Comparison of ENCODE assay signal across 11 mouse cellular contexts in genomic region chr19:11911021-11911420, GRCm38 (mm10). TPM values are rescaled to one million over a fixed set of nuclear protein-coding genes. Genes with fewer than 3 reads are reported as not detected.
DNase-seq lines count a peak whose midpoint lies in the region; ATAC-seq and TF ChIP-seq lines count a peak whose summit lies in the region.
"Had no signal": no experiment of that assay in that cellular context is flagged by ENCODE, and none has a peak within 500 bp of the region (broad histone marks: within the 10 kb centered on the region; RNA-seq: fewer than 3 reads in every experiment).

No protein-coding gene starts in this region.

- H3K4me2 ChIP-seq in heart, embryonic 16.5 days (ENCODE audit: low read depth, low read length), result peak overlapping the region; percentile 71
- peak overlapping the region; percentile 67 for H3K4me2 ChIP-seq in hindbrain, embryonic 11.5 days (replicated peaks; ENCODE audit: low read depth, low read length)
- peak overlapping the region; percentile 77 for H3K4me2 ChIP-seq in midbrain, embryonic 11.5 days

- H3K4me1 ChIP-seq in heart, embryonic 16.5 days (ENCODE audit: control insufficient read depth, insufficient read depth, low read length), result peaks cover 20% of the 10 kb centered on the region
- peaks cover 37% of the 10 kb centered on the region for H3K4me1 ChIP-seq in G1E (ENCODE audit: insufficient read depth, low read depth, low read length)
- H3K4me1 ChIP-seq in hindbrain, embryonic 11.5 days (replicated peaks; ENCODE audit: control insufficient read depth, insufficient read depth, low read length), result 0 out of 2 replicates have a peak, but pooled peaks cover 2% of the 10 kb centered on the region
- H3K4me1 ChIP-seq in midbrain, embryonic 11.5 days (ENCODE audit: control insufficient read depth, insufficient read depth, low read length), result peaks cover 8% of the 10 kb centered on the region

- TF ChIP-seq CTCF in G1E (IDR thresholded peaks at IDR 0.05; ENCODE audit: low read depth, low read length), result no peak

- H3K9ac ChIP-seq in heart, embryonic 16.5 days (ENCODE audit: low read length), result peak overlapping the region; percentile 84
- no peak overlapping the region for H3K9ac ChIP-seq in hindbrain, embryonic 11.5 days (ENCODE audit: low read depth, low read length)
- H3K9ac ChIP-seq in midbrain, embryonic 11.5 days (ENCODE audit: low read length), result peak overlapping the region; percentile 88; the same call in 1 of the 2 replicates

- no peaks in the 10 kb centered on the region for H3K9me3 ChIP-seq in heart, embryonic 16.5 days (replicated peaks; ENCODE audit: control insufficient read depth, low read length)
- no peaks in the 10 kb centered on the region for H3K9me3 ChIP-seq in G1E (replicated peaks)
- no peaks in the 10 kb centered on the region for H3K9me3 ChIP-seq in hindbrain, embryonic 11.5 days (ENCODE audit: control insufficient read depth, low read length)
- no peaks in the 10 kb centered on the region for H3K9me3 ChIP-seq in midbrain, embryonic 11.5 days (ENCODE audit: control insufficient read depth, low read length)

- WGBS in heart, embryonic 16.5 days, result 78% methylated on average over 5 of the region's 5 CpGs
- WGBS in hindbrain, embryonic 11.5 days, result 95% methylated on average over 5 of the region's 5 CpGs
- 93% methylated on average over 5 of the region's 5 CpGs for WGBS in midbrain, embryonic 11.5 days

- DNase-seq in heart, postnatal 25 days (ENCODE audit: low spot score), result no peak
- DNase-seq in G1E (ENCODE audit: low spot score), result no peak
- no peak for DNase-seq in hindbrain, embryonic 11.5 days (ENCODE audit: low spot score)
- DNase-seq in midbrain, embryonic 11.5 days (ENCODE audit: low spot score, missing footprints), result no peak
- DNase-seq in cerebellum, postnatal 14 days, result no peak
- no peak for DNase-seq in spleen, postnatal 10 days (ENCODE audit: low spot score in 2 of 2)
- no peak for DNase-seq in left cerebral cortex, postnatal 4 days

- peaks cover 6% of the 10 kb centered on the region for H3K36me3 ChIP-seq in heart, embryonic 16.5 days (ENCODE audit: control insufficient read depth, insufficient read depth)
- peaks cover 17% of the 10 kb centered on the region for H3K36me3 ChIP-seq in G1E (replicated peaks)
- no peaks in the 10 kb centered on the region for H3K36me3 ChIP-seq in hindbrain, embryonic 11.5 days (ENCODE audit: control insufficient read depth, insufficient read depth, low read length)
- H3K36me3 ChIP-seq in midbrain, embryonic 11.5 days (ENCODE audit: control insufficient read depth, insufficient read depth, low read length), result no peaks in the 10 kb centered on the region

- H3K27ac ChIP-seq in heart, embryonic 16.5 days (ENCODE audit: low read length), result peak overlapping the region; percentile 95
- H3K27ac ChIP-seq in hindbrain, embryonic 11.5 days (ENCODE audit: low read depth, low read length), result no peak overlapping the region
- no peak overlapping the region for H3K27ac ChIP-seq in midbrain, embryonic 11.5 days (ENCODE audit: low read depth, low read length)

- H3K4me3 ChIP-seq in heart, embryonic 16.5 days (ENCODE audit: low read length), result peak overlapping the region; percentile 74
- H3K4me3 ChIP-seq in G1E (ENCODE audit: low read depth, low read length), result peak overlapping the region; percentile 95; the same call in 1 of the 2 replicates
- H3K4me3 ChIP-seq in hindbrain, embryonic 11.5 days (ENCODE audit: low read depth, low read length), result peak overlapping the region; percentile 89; the same call in 1 of the 2 replicates
- peak overlapping the region; percentile 86 for H3K4me3 ChIP-seq in midbrain, embryonic 11.5 days (ENCODE audit: low read depth, low read length)

- no peak for ATAC-seq in heart, embryonic 16.5 days (replicated peaks; ENCODE audit: extremely low read depth, insufficient read depth, low FRiP score)
- ATAC-seq in G1E (ENCODE audit: extremely low read depth, insufficient number of reproducible peaks, low FRiP score, poor library complexity, severe bottlenecking), result no peak
- no peak for ATAC-seq in hindbrain, embryonic 11.5 days (ENCODE audit: low FRiP score)
- ATAC-seq in midbrain, embryonic 11.5 days (ENCODE audit: low FRiP score), result no peak

- no peaks in the 10 kb centered on the region for H3K27me3 ChIP-seq in heart, embryonic 16.5 days (ENCODE audit: control insufficient read depth, insufficient read depth, low read length)
- no peaks in the 10 kb centered on the region for H3K27me3 ChIP-seq in G1E (ENCODE audit: insufficient read depth, low read length)
- H3K27me3 ChIP-seq in hindbrain, embryonic 11.5 days (ENCODE audit: control insufficient read depth, insufficient read depth, low read length), result no peaks in the 10 kb centered on the region
- no peaks in the 10 kb centered on the region for H3K27me3 ChIP-seq in midbrain, embryonic 11.5 days (ENCODE audit: control insufficient read depth, insufficient read depth, low read length)
- H3K27me3 ChIP-seq: Patski had no signal

- intact Hi-C loops in heart, postnatal 25 days (cut with DNase I), result loop anchor here (5.0 to 10.0 kb wide), 2 partner anchors 94 to 884 kb away; partner anchors contain the start of genes Lpxn, Stx3 and Zfp91
- intact Hi-C loops in left cerebral cortex, postnatal 4 days (cut with DNase I), result loop anchor here (5.0 kb wide), 1 partner anchor 134 kb away; no protein-coding TSS in a partner anchor

RNA-seq across cellular contexts. Expression of gene Patl1, which starts 1.2 kb away (rescaled TPM):
- polyA plus RNA-seq in heart, embryonic 16.5 days (2015; fragmentation: Nextera tagmentation; extraction: Ambion mirVana), result 19.1 and 21.0 TPM in 2 replicates
- 10 to 100 TPM; 25.1 to 25.7 TPM for total RNA-seq in heart, postnatal 25 days (2021)
- 59.4 and 65.8 TPM in 2 replicates for total RNA-seq in G1E (2014; fragmentation: Nextera tagmentation)
- total RNA-seq in G1E (2017), result 19.0 and 20.4 TPM in 2 replicates
- polyA plus RNA-seq in G1E (2012), result 15.8 and 17.7 TPM in 2 replicates
- polyA plus RNA-seq in hindbrain, embryonic 11.5 days (2014; fragmentation: Nextera tagmentation; extraction: Ambion mirVana), result 26.5 and 29.2 TPM in 2 replicates
- polyA plus RNA-seq in midbrain, embryonic 11.5 days (2014; fragmentation: Nextera tagmentation; extraction: Ambion mirVana), result 30.2 and 30.3 TPM in 2 replicates
- total RNA-seq in left cerebral cortex, postnatal 4 days (2021), result 10 to 100 TPM; 25.8 to 27.1 TPM

RNA-seq across cellular contexts. Expression of gene Olfr1420, which starts 24.7 kb away (rescaled TPM):
- polyA plus RNA-seq in heart, embryonic 16.5 days (2015; fragmentation: Nextera tagmentation; extraction: Ambion mirVana), result 0.12 TPM in 1 of 2 replicates, not detected in the other
- not detected for total RNA-seq in heart, postnatal 25 days (2021)
- not detected in 2 replicates for total RNA-seq in G1E (2014; fragmentation: Nextera tagmentation)
- total RNA-seq in G1E (2017), result 0.17 and 0.38 TPM in 2 replicates
- polyA plus RNA-seq in G1E (2012), result not detected in 2 replicates
- polyA plus RNA-seq in hindbrain, embryonic 11.5 days (2014; fragmentation: Nextera tagmentation; extraction: Ambion mirVana), result 0.15 TPM in 1 of 2 replicates, not detected in the other
- polyA plus RNA-seq in midbrain, embryonic 11.5 days (2014; fragmentation: Nextera tagmentation; extraction: Ambion mirVana), result 0.08 TPM in 1 of 2 replicates, not detected in the other
- not detected for total RNA-seq in left cerebral cortex, postnatal 4 days (2021)
- total RNA-seq: megakaryocyte progenitor cell, adult 5-6 weeks had no signal
- polyA plus RNA-seq: urinary bladder, adult 2 months had no signal

RNA-seq across cellular contexts. Expression of gene Olfr1419, which starts 36.1 kb away (rescaled TPM):
- not detected in 2 replicates for polyA plus RNA-seq in heart, embryonic 16.5 days (2015; fragmentation: Nextera tagmentation; extraction: Ambion mirVana)
- not detected for total RNA-seq in heart, postnatal 25 days (2021)
- not detected in 2 replicates for total RNA-seq in G1E (2014; fragmentation: Nextera tagmentation)
- 0.22 TPM in 1 of 2 replicates, not detected in the other for total RNA-seq in G1E (2017)
- polyA plus RNA-seq in G1E (2012), result not detected in 2 replicates
- not detected in 2 replicates for polyA plus RNA-seq in hindbrain, embryonic 11.5 days (2014; fragmentation: Nextera tagmentation; extraction: Ambion mirVana)
- not detected in 2 replicates for polyA plus RNA-seq in midbrain, embryonic 11.5 days (2014; fragmentation: Nextera tagmentation; extraction: Ambion mirVana)
- not detected for total RNA-seq in left cerebral cortex, postnatal 4 days (2021)
- total RNA-seq: megakaryocyte progenitor cell, adult 5-6 weeks had no signal
- polyA plus RNA-seq: Patski had no signal

RNA-seq across cellular contexts. Expression of gene Olfr1418, which starts 50.2 kb away (rescaled TPM):
- not detected in 2 replicates for polyA plus RNA-seq in heart, embryonic 16.5 days (2015; fragmentation: Nextera tagmentation; extraction: Ambion mirVana)
- not detected for total RNA-seq in heart, postnatal 25 days (2021)
- total RNA-seq in G1E (2014; fragmentation: Nextera tagmentation) (not detected in 2 replicates), G1E (2017) (0.11 and 0.17 TPM in 2 replicates)
- not detected in 2 replicates for polyA plus RNA-seq in G1E (2012)
- polyA plus RNA-seq in hindbrain, embryonic 11.5 days (2014; fragmentation: Nextera tagmentation; extraction: Ambion mirVana), result not detected in 2 replicates
- not detected in 2 replicates for polyA plus RNA-seq in midbrain, embryonic 11.5 days (2014; fragmentation: Nextera tagmentation; extraction: Ambion mirVana)
- not detected for total RNA-seq in left cerebral cortex, postnatal 4 days (2021)
- total RNA-seq: megakaryocyte progenitor cell, adult 5-6 weeks had no signal
- polyA plus RNA-seq: urinary bladder, adult 2 months had no signal

RNA-seq across cellular contexts. Expression of gene Osbp, which starts 54.7 kb away (rescaled TPM):
- 4.4 TPM in 2 replicates for polyA plus RNA-seq in heart, embryonic 16.5 days (2015; fragmentation: Nextera tagmentation; extraction: Ambion mirVana)
- total RNA-seq in heart, postnatal 25 days (2021), result 10 to 100 TPM; 89.3 to 92.0 TPM
- 44.8 and 50.4 TPM in 2 replicates for total RNA-seq in G1E (2014; fragmentation: Nextera tagmentation)
- 28.9 and 32.1 TPM in 2 replicates for total RNA-seq in G1E (2017)
- 10.2 and 12.2 TPM in 2 replicates for polyA plus RNA-seq in G1E (2012)
- 7.5 and 8.3 TPM in 2 replicates for polyA plus RNA-seq in hindbrain, embryonic 11.5 days (2014; fragmentation: Nextera tagmentation; extraction: Ambion mirVana)
- polyA plus RNA-seq in midbrain, embryonic 11.5 days (2014; fragmentation: Nextera tagmentation; extraction: Ambion mirVana), result 5.3 and 6.0 TPM in 2 replicates
- 10 to 100 TPM; 52.5 to 54.4 TPM for total RNA-seq in left cerebral cortex, postnatal 4 days (2021)
